Mouse (Mus musculus): ENCODE measurements around the gene Pard6b. TPM values are rescaled to one million over a fixed set of nuclear protein-coding genes. Genes with fewer than 3 reads are reported as not detected.

The Pard6b gene
- polyA plus RNA-seq, 1 experiment, result not detected

DNA sequence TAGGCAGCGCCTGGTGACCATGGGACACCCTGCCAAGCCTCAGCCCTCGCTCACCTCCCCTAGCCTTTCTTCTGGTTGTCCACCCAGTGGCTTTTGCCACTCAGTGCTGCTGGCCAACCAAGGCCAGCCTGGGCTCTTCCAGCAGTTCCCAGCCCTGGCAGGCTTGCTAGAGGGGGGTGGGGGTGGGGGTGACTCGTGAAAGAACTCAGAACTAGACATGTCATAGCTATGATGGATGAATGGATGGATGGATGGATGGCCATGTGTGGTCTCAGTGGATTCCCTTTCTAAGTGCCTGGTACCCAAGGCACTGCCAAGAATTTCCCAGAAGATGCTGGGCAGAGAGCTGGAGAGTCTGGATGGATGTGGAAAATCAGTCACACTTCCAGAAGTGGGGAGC is 35.0 kb downstream of the Pard6b start:
- 89% methylated on average over 3 of the region's 3 CpGs for WGBS

DNA sequence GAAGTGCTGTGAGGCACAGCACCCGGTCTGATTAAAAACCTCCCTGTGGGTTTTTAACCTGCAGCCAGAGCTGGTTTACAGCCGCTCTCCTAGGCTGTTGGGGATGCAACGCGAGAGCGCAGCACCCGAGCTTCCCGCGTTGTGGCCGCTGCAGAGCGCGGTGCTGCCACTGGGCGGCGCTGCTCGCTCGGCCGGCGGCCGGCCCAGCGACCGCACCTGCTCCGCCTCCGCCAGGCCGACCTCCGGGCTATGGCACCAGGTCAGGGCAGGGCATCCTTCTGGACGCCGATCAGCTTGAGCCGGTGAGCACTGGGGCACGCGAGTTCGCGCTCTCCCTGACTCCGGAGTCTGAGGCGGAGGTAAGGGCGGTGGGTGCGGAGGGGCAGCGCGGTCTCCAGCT is 36.3 kb downstream of the Pard6b start:
- WGBS, result 1% methylated on average over 37 of the region's 37 CpGs
- H3K4me3 ChIP-seq (ENCODE audit: insufficient read depth, low read depth, low read length), result peak overlapping the region; percentile 47
- no peak overlapping the region for H3K27ac ChIP-seq (ENCODE audit: insufficient read depth, low read depth, low read length)
- TF ChIP-seq POLR2A (IDR thresholded peaks at IDR 0.05; ENCODE audit: insufficient read depth, low read depth, low read length) (no peak), CTCF (IDR thresholded peaks at IDR 0.05; ENCODE audit: insufficient read depth, low read depth, low read length) (peak; percentile 97)
- H3K4me1 ChIP-seq (ENCODE audit: control insufficient read depth, insufficient read depth, low read length), result peaks cover 14% of the 10 kb centered on the region

More for the DNA sequence above, 35.0 kb downstream of the Pard6b start:
- no peak overlapping the region for H3K27ac ChIP-seq (ENCODE audit: insufficient read depth, low read depth, low read length)
- no peak for TF ChIP-seq POLR2A (IDR thresholded peaks at IDR 0.05; ENCODE audit: insufficient read depth, low read depth, low read length)
- no peak for TF ChIP-seq CTCF (IDR thresholded peaks at IDR 0.05; ENCODE audit: insufficient read depth, low read depth, low read length)
- H3K4me1 ChIP-seq (ENCODE audit: control insufficient read depth, insufficient read depth, low read length), result peaks cover 14% of the 10 kb centered on the region
- H3K4me3 ChIP-seq (ENCODE audit: insufficient read depth, low read depth, low read length), result no peak overlapping the region

- Histone ChIP-seq H3K4me1 (ENCODE audit: control insufficient read depth, insufficient read depth, low read length) (peaks cover 14% of the 10 kb centered on the region), H3K27ac (ENCODE audit: insufficient read depth, low read depth, low read length) (no peak overlapping the region), H3K4me3 (ENCODE audit: insufficient read depth, low read depth, low read length) (peak overlapping the region; percentile 47)
- 4% methylated on average over 13 of the region's 13 CpGs for WGBS
- TF ChIP-seq CTCF (IDR thresholded peaks at IDR 0.05; ENCODE audit: insufficient read depth, low read depth, low read length) (no peak), POLR2A (IDR thresholded peaks at IDR 0.05; ENCODE audit: insufficient read depth, low read depth, low read length) (no peak)
These were observed 36.7 kb downstream of the Pard6b start for GRCm38 (mm10) chr2:168117553-168117952.

DNA sequence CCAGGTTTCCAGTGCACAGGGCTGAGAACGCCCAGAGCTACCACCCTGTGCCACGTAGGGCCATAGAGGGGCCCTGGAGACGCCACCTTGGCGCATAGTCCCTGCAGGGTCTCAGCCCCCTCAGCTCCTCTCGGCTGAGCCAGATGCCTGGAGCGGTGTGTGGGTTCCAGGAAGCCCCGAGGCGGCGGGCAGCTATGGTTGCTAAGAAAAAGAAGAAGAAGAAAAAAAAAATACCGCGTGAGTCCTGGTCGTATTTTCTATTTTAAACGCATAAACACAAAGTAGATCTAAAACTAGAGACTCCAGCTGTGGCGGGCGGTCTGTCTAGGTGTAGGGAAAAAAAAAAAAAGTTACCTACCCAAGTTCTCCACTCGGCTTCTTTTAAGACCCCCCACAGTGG is 37.2 kb downstream of the Pard6b start:
- Histone ChIP-seq H3K27ac (ENCODE audit: insufficient read depth, low read depth, low read length) (no peak overlapping the region), H3K4me3 (ENCODE audit: insufficient read depth, low read depth, low read length) (peak overlapping the region; percentile 47; the same call in 1 of the 2 replicates), H3K4me1 (ENCODE audit: control insufficient read depth, insufficient read depth, low read length) (peaks cover 14% of the 10 kb centered on the region)
- WGBS, result 29% methylated on average over 16 of the region's 16 CpGs
- no peak for TF ChIP-seq CTCF (IDR thresholded peaks at IDR 0.05; ENCODE audit: insufficient read depth, low read depth, low read length)
- no peak for TF ChIP-seq POLR2A (IDR thresholded peaks at IDR 0.05; ENCODE audit: insufficient read depth, low read depth, low read length)

GRCm38 (mm10) chr2:168118456-168118855 is 37.7 kb downstream of the Pard6b start:
- 59% methylated on average over 3 of the region's 3 CpGs for WGBS
- H3K4me3 ChIP-seq (ENCODE audit: insufficient read depth, low read depth, low read length), result no peak overlapping the region

DNA sequence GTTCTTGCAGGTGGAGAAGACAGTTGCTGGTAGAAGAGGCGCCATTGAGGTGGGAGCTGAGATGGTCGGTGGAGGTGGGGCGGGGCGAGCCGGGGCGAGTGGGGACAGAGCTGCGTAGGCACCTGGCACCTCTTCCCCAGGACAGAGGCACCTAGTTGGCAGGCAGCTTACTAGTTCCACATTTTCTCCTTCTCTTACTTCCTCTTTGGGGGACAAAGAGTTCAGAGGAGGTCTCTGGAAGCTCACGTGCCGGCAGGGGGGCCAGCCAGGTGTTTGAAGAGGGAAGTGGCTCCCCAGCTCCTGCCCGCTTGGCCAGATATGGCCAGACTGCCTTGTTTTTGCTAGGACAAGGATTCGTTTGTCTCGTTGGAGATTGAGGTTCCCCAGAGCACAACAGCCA is 38.3 kb downstream of the Pard6b start:
- Histone ChIP-seq H3K4me1 (ENCODE audit: control insufficient read depth, insufficient read depth, low read length) (peaks cover 14% of the 10 kb centered on the region), H3K4me3 (ENCODE audit: insufficient read depth, low read depth, low read length) (no peak overlapping the region), H3K27ac (ENCODE audit: insufficient read depth, low read depth, low read length) (no peak overlapping the region)
- TF ChIP-seq POLR2A (IDR thresholded peaks at IDR 0.05; ENCODE audit: insufficient read depth, low read depth, low read length) (no peak), CTCF (IDR thresholded peaks at IDR 0.05; ENCODE audit: insufficient read depth, low read depth, low read length) (no peak)
- WGBS, result 81% methylated on average over 12 of the region's 12 CpGs

More at GRCm38 (mm10) chr2:168118456-168118855, 37.7 kb downstream of the Pard6b start:
- Histone ChIP-seq H3K27ac (ENCODE audit: insufficient read depth, low read depth, low read length) (no peak overlapping the region), H3K4me1 (ENCODE audit: control insufficient read depth, insufficient read depth, low read length) (peaks cover 14% of the 10 kb centered on the region)
- TF ChIP-seq POLR2A (IDR thresholded peaks at IDR 0.05; ENCODE audit: insufficient read depth, low read depth, low read length), result no peak
- TF ChIP-seq CTCF (IDR thresholded peaks at IDR 0.05; ENCODE audit: insufficient read depth, low read depth, low read length), result no peak

GRCm38 (mm10) chr2:168120906-168121305 is 40.1 kb downstream of the Pard6b start:
- Histone ChIP-seq H3K4me1 (ENCODE audit: control insufficient read depth, insufficient read depth, low read length) (peaks cover 13% of the 10 kb centered on the region), H3K27ac (ENCODE audit: insufficient read depth, low read depth, low read length) (no peak overlapping the region), H3K4me3 (ENCODE audit: insufficient read depth, low read depth, low read length) (no peak overlapping the region)
- 82% methylated on average over 4 of the region's 4 CpGs for WGBS
- no peak for TF ChIP-seq CTCF (IDR thresholded peaks at IDR 0.05; ENCODE audit: insufficient read depth, low read depth, low read length)
- TF ChIP-seq POLR2A (IDR thresholded peaks at IDR 0.05; ENCODE audit: insufficient read depth, low read depth, low read length), result no peak

GRCm38 (mm10) chr2:168123652-168124051 is 42.8 kb downstream of the Pard6b start:
- TF ChIP-seq CTCF (IDR thresholded peaks at IDR 0.05; ENCODE audit: insufficient read depth, low read depth, low read length) (no peak), POLR2A (IDR thresholded peaks at IDR 0.05; ENCODE audit: insufficient read depth, low read depth, low read length) (no peak)
- no peak overlapping the region for H3K4me3 ChIP-seq (ENCODE audit: insufficient read depth, low read depth, low read length)
- 93% methylated on average over 6 of the region's 6 CpGs for WGBS
- H3K4me1 ChIP-seq (ENCODE audit: control insufficient read depth, insufficient read depth, low read length), result peaks cover 13% of the 10 kb centered on the region
- H3K27ac ChIP-seq (ENCODE audit: insufficient read depth, low read depth, low read length), result no peak overlapping the region

GRCm38 (mm10) chr2:168125288-168126089 is 44.7 kb downstream of the Pard6b start:
- Histone ChIP-seq H3K27ac (ENCODE audit: insufficient read depth, low read depth, low read length) (no peak overlapping the region), H3K4me1 (ENCODE audit: control insufficient read depth, insufficient read depth, low read length) (peaks cover 14% of the 10 kb centered on the region), H3K4me3 (ENCODE audit: insufficient read depth, low read depth, low read length) (no peak overlapping the region)
- 43% methylated on average over 11 of the region's 11 CpGs for WGBS
- no peak for TF ChIP-seq CTCF (IDR thresholded peaks at IDR 0.05; ENCODE audit: insufficient read depth, low read depth, low read length)
- no peak for TF ChIP-seq POLR2A (IDR thresholded peaks at IDR 0.05; ENCODE audit: insufficient read depth, low read depth, low read length)

Data from olfactory bulb, adult 2 months (tissue).